Mouse (Mus musculus) brain, embryonic 14.5 days (tissue): ENCODE measurements around the gene Tmco1. TPM values are rescaled to one million over a fixed set of nuclear protein-coding genes. Genes with fewer than 3 reads are reported as not detected.

Experiments
- DNase-seq: peaks from one replicate; pipeline ENCODE4 v3.0.0-alpha.2; 2011; ENCODE audit warnings: low read depth
- CTCF ChIP-seq: fragments of 200-500 bp; IDR thresholded peaks from 2 replicates; pipeline ENCODE4 v1.5.1; 2012; ENCODE audit warnings: inconsistent platforms, mild to moderate bottlenecking, moderate library complexity, borderline replicate concordance; ENCODE audit not compliant: insufficient read depth, insufficient read length; ENCODE audit errors: extremely low read depth
- POLR2A ChIP-seq: fragments of 200-500 bp; IDR thresholded peaks from 2 replicates; pipeline ENCODE4 v1.6.1; 2012; ENCODE audit warnings: mild to moderate bottlenecking, inconsistent platforms, borderline replicate concordance; ENCODE audit not compliant: poor library complexity, insufficient read depth, insufficient read length, severe bottlenecking; ENCODE audit errors: extremely low read depth
- polyA plus RNA-seq: library from polyadenylated mRNA; depleted of rRNA; stranded (reverse); fragments of >200 nt; gene quantifications from 2 replicates; pipeline ENCODE4 v1.2.3, GENCODE M21; 2012

The Tmco1 gene
- polyA plus RNA-seq, 1 experiment, result 64.4 TPM

- TF ChIP-seq POLR2A, result no peak
- TF ChIP-seq CTCF, result no peak
- DNase-seq, result no peak
Observed at GRCm38 (mm10) chr1:167305501-167306137, 2.6 kb upstream of the Tmco1 start.

GRCm38 (mm10) chr1:167306451-167307240 is 1.5 kb upstream of the Tmco1 start:
- DNase-seq, result peak; percentile 44

GRCm38 (mm10) chr1:167307674-167308073 is 504 bp upstream of the Tmco1 start:
- TF ChIP-seq CTCF (no peak), POLR2A (no peak)
- peak; percentile 23 for DNase-seq

More at GRCm38 (mm10) chr1:167306451-167307240, 1.5 kb upstream of the Tmco1 start:
- TF ChIP-seq POLR2A, result no peak
- TF ChIP-seq CTCF, result peak; percentile 52; the same call in 1 of the 2 replicates

GRCm38 (mm10) chr1:167312367-167312766 is 4.2 kb downstream of the Tmco1 start:
- no peak for DNase-seq
- TF ChIP-seq POLR2A (no peak), CTCF (no peak)

- TF ChIP-seq CTCF (no peak), POLR2A (no peak)
- no peak for DNase-seq
Observed at GRCm38 (mm10) chr1:167313220-167313619, 5.0 kb downstream of the Tmco1 start.

GRCm38 (mm10) chr1:167321691-167322090 is 13.5 kb downstream of the Tmco1 start:
- no peak for DNase-seq
- TF ChIP-seq CTCF, result no peak
- no peak for TF ChIP-seq POLR2A

- DNase-seq, result no peak
- TF ChIP-seq POLR2A (no peak), CTCF (no peak)
Observed at GRCm38 (mm10) chr1:167328776-167329175, 20.6 kb downstream of the Tmco1 start.

- TF ChIP-seq POLR2A, result no peak
- TF ChIP-seq CTCF, result no peak
- DNase-seq, result no peak
Observed at GRCm38 (mm10) chr1:167331106-167331505, 22.9 kb downstream of the Tmco1 start.

- TF ChIP-seq CTCF, result no peak
- no peak for TF ChIP-seq POLR2A
- DNase-seq, result no peak
Observed at GRCm38 (mm10) chr1:167336398-167336797, 28.2 kb downstream of the Tmco1 start.

GRCm38 (mm10) chr1:167337463-167338095 is 29.4 kb downstream of the Tmco1 start:
- peak; percentile 90 for DNase-seq
- TF ChIP-seq POLR2A (no peak), CTCF (peak; percentile 87)

- TF ChIP-seq CTCF (no peak), POLR2A (no peak)
- DNase-seq, result peak; percentile 74
Observed at GRCm38 (mm10) chr1:167339177-167339781, 31.1 kb downstream of the Tmco1 start.
